Mouse (Mus musculus) limb, embryonic 11.5 days (tissue): ENCODE measurements around the gene H2afy2. TPM values are rescaled to one million over a fixed set of nuclear protein-coding genes. Genes with fewer than 3 reads are reported as not detected.

Source experiments
- ATAC-seq: fragments of 200-750 bp; cut with Nextera tagmentation; 2 replicates; pipeline ENCODE4 v1.8.0; 2017; ENCODE audit warnings: low read depth; ENCODE audit not compliant: insufficient number of reproducible peaks, low FRiP score, low TSS enrichment
- DNase-seq: peaks from one replicate; pipeline ENCODE4 v3.0.0-alpha.2; 2015; ENCODE audit warnings: low spot score
- H3K27ac ChIP-seq: fragments of 300-500 bp; sonication (generic); replicated peaks from 2 replicates; pipeline ENCODE4 v1.5.1; 2014; ENCODE audit warnings: low read depth, mild to moderate bottlenecking, low read length
- H3K27me3 ChIP-seq: fragments of 300-500 bp; sonication (generic); 2 replicates; pipeline ENCODE4 v1.6.1; 2014; ENCODE audit warnings: mild to moderate bottlenecking, low read length, mixed read lengths; ENCODE audit not compliant: control insufficient read depth, insufficient read depth
- H3K36me3 ChIP-seq: fragments of 300-500 bp; sonication (generic); 2 replicates; pipeline ENCODE4 v1.6.1; 2014; ENCODE audit warnings: mild to moderate bottlenecking, low read length, moderate library complexity, mixed read lengths; ENCODE audit not compliant: control insufficient read depth, insufficient read depth
- H3K4me1 ChIP-seq: fragments of 300-500 bp; sonication (generic); 2 replicates; pipeline ENCODE4 v1.6.1; 2014; ENCODE audit warnings: low read length, mixed read lengths; ENCODE audit not compliant: control insufficient read depth, insufficient read depth
- H3K4me2 ChIP-seq: fragments of 300-500 bp; sonication (generic); 2 replicates; pipeline ENCODE4 v1.6.1; 2014; ENCODE audit warnings: low read depth, mild to moderate bottlenecking, moderate library complexity; ENCODE audit not compliant: severe bottlenecking
- H3K4me3 ChIP-seq: fragments of 300-500 bp; sonication (generic); 2 replicates; pipeline ENCODE4 v1.5.1; 2014; ENCODE audit warnings: low read depth, low read length
- H3K9ac ChIP-seq: fragments of 300-500 bp; sonication (generic); 2 replicates; pipeline ENCODE4 v1.6.1; 2014; ENCODE audit warnings: mild to moderate bottlenecking, low read length
- H3K9me3 ChIP-seq: fragments of 300-500 bp; sonication (generic); 2 replicates; pipeline ENCODE4 v1.6.1; 2016; ENCODE audit warnings: low read length; ENCODE audit not compliant: control insufficient read depth
- WGBS: fragments of 180-500 bp; shearing (Covaris S2); extraction: QIAGEN DNeasy Blood & Tissue Kit; methylation state at CpG from one replicate; pipeline ENCODE4 v1.1.7; 2014; 5-methylcytosine and 5-hydroxymethylcytosine counted together
- polyA plus RNA-seq: library from polyadenylated mRNA; unstranded; fragments of >200 nt; fragmentation: Nextera tagmentation; extraction: Ambion mirVana; gene quantifications from 2 replicates; pipeline ENCODE4 v1.2.1, GENCODE M21; 2014

The H2afy2 gene
- polyA plus RNA-seq, 1 experiment from 2014 or later: 249 TPM

GRCm38 (mm10) chr10:61729181-61729580, 54.8 kb downstream of the H2afy2 start:
- Histone ChIP-seq H3K27me3 (no peaks in the 10 kb centered on the region), H3K9ac (no peak overlapping the region), H3K4me3 (no peak overlapping the region), H3K4me1 (no peaks in the 10 kb centered on the region), H3K4me2 (no peak overlapping the region), H3K27ac (no peak overlapping the region), H3K9me3 (no peaks in the 10 kb centered on the region), H3K36me3 (no peaks in the 10 kb centered on the region)
- WGBS: 32% methylated on average over 11 of the region's 11 CpGs
- DNase-seq (no peak), ATAC-seq (no peak)

- Histone ChIP-seq H3K27me3 (no peaks in the 10 kb centered on the region), H3K4me3 (no peak overlapping the region), H3K9me3 (no peaks in the 10 kb centered on the region), H3K4me1 (no peaks in the 10 kb centered on the region), H3K4me2 (no peak overlapping the region), H3K36me3 (no peaks in the 10 kb centered on the region), H3K27ac (no peak overlapping the region), H3K9ac (no peak overlapping the region)
- DNase-seq (no peak), ATAC-seq (no peak)
- WGBS: 76% methylated on average over 6 of the region's 6 CpGs
Measured at GRCm38 (mm10) chr10:61723271-61723670, 60.7 kb downstream of the H2afy2 start.

GRCm38 (mm10) chr10:61722215-61722614, 61.7 kb downstream of the H2afy2 start:
- Histone ChIP-seq H3K4me3 (no peak overlapping the region), H3K4me2 (no peak overlapping the region), H3K9me3 (no peaks in the 10 kb centered on the region), H3K27ac (no peak overlapping the region), H3K36me3 (no peaks in the 10 kb centered on the region), H3K9ac (no peak overlapping the region), H3K4me1 (no peaks in the 10 kb centered on the region), H3K27me3 (no peaks in the 10 kb centered on the region)
- 89% methylated on average over 3 of the region's 3 CpGs for whole genome bisulfite sequencing
- ATAC-seq: no peak
- no peak for DNase-seq

GRCm38 (mm10) chr10:61720331-61720730, 63.6 kb downstream of the H2afy2 start:
- ATAC-seq (no peak), DNase-seq (no peak)
- Histone ChIP-seq H3K27me3 (no peaks in the 10 kb centered on the region), H3K9me3 (no peaks in the 10 kb centered on the region), H3K9ac (no peak overlapping the region), H3K36me3 (no peaks in the 10 kb centered on the region), H3K27ac (no peak overlapping the region), H3K4me2 (no peak overlapping the region), H3K4me3 (no peak overlapping the region), H3K4me1 (peaks cover 2% of the 10 kb centered on the region; the same call in 1 of the 2 replicates)
- 91% methylated on average over 7 of the region's 7 CpGs for WGBS

- Histone ChIP-seq H3K4me2 (no peak overlapping the region), H3K9me3 (no peaks in the 10 kb centered on the region), H3K4me1 (peaks cover 5% of the 10 kb centered on the region; the same call in 1 of the 2 replicates), H3K4me3 (no peak overlapping the region), H3K36me3 (no peaks in the 10 kb centered on the region), H3K9ac (no peak overlapping the region), H3K27me3 (no peaks in the 10 kb centered on the region), H3K27ac (no peak overlapping the region)
- 90% methylated on average over 12 of the region's 12 CpGs for WGBS
- no peak for DNase-seq
- ATAC-seq: no peak
Measured at GRCm38 (mm10) chr10:61717406-61718296, 66.3 kb downstream of the H2afy2 start.

- no peaks in the 10 kb centered on the region for H3K36me3 ChIP-seq
- no peak for DNase-seq
- 78% methylated on average over 7 of the region's 7 CpGs for WGBS
- ATAC-seq: no peak
- H3K27ac ChIP-seq: no peak overlapping the region
- H3K9me3 ChIP-seq: no peaks in the 10 kb centered on the region
- H3K4me2 ChIP-seq: peak overlapping the region; percentile 79; the same call in 1 of the 2 replicates
- no peaks in the 10 kb centered on the region for H3K27me3 ChIP-seq
- peaks cover 5% of the 10 kb centered on the region; the same call in 1 of the 2 replicates for H3K4me1 ChIP-seq
- no peak overlapping the region for H3K9ac ChIP-seq
- H3K4me3 ChIP-seq: no peak overlapping the region
Measured at GRCm38 (mm10) chr10:61715996-61716864, 67.7 kb downstream of the H2afy2 start.

- Histone ChIP-seq H3K27ac (no peak overlapping the region), H3K27me3 (no peaks in the 10 kb centered on the region), H3K4me3 (peak overlapping the region; percentile 61), H3K4me1 (peaks cover 5% of the 10 kb centered on the region; the same call in 1 of the 2 replicates), H3K9me3 (no peaks in the 10 kb centered on the region), H3K36me3 (no peaks in the 10 kb centered on the region), H3K9ac (peak overlapping the region; percentile 17; the same call in 1 of the 2 replicates), H3K4me2 (peak overlapping the region; percentile 79)
- ATAC-seq (no peak), DNase-seq (no peak)
- 4% methylated on average over 11 of the region's 11 CpGs for WGBS
Measured at GRCm38 (mm10) chr10:61715462-61715837, 68.5 kb downstream of the H2afy2 start.

- peak within 1 kb of the TSS; percentile 17; the same call in 1 of the 2 replicates for H3K9ac ChIP-seq
- no peaks in the 10 kb centered on the region for H3K36me3 ChIP-seq
- H3K4me2 ChIP-seq: peak within 1 kb of the TSS; percentile 79
- H3K27me3 ChIP-seq: no peaks in the 10 kb centered on the region
- peaks cover 5% of the 10 kb centered on the region; the same call in 1 of the 2 replicates for H3K4me1 ChIP-seq
- peak; percentile 79; the same call in 1 of the 2 replicates for ATAC-seq
- 13% methylated on average over 34 of the region's 36 CpGs for WGBS
- DNase-seq: peak; percentile 77
- H3K9me3 ChIP-seq: no peaks in the 10 kb centered on the region
- no peak within 1 kb of the TSS for H3K27ac ChIP-seq
- peak within 1 kb of the TSS; percentile 61 for H3K4me3 ChIP-seq
Measured at GRCm38 (mm10) chr10:61714771-61715461, 69.0 kb downstream of the H2afy2 start, which contains the start of gene Aifm2. Aifm2 (plus strand) TSS chr10:61715263.
